Mouse (Mus musculus) heart, adult 18-20 months (tissue): ENCODE results near the gene Prkce. TPM values are rescaled to one million over a fixed set of nuclear protein-coding genes. Genes with fewer than 3 reads are reported as not detected.

Experiments
- DNase-seq, 2 experiments: peaks; one replicate each; pipeline ENCODE4 v3.0.0; 2021 to 2022; ENCODE audit warnings: mixed read lengths in 1 of 2
- total RNA-seq, 2 experiments: library from RNA; stranded (reverse); gene quantifications; 2 replicates each; pipeline ENCODE4 v1.2.3; 2021

Prkce gene
- total RNA-seq, 2 experiments from 2014 or later = 26.1 to 27.0 TPM

GRCm38 (mm10) chr17:86175516-86175915 lies 7.9 kb downstream of the Prkce start:
- no peak for DNase-seq

DNA sequence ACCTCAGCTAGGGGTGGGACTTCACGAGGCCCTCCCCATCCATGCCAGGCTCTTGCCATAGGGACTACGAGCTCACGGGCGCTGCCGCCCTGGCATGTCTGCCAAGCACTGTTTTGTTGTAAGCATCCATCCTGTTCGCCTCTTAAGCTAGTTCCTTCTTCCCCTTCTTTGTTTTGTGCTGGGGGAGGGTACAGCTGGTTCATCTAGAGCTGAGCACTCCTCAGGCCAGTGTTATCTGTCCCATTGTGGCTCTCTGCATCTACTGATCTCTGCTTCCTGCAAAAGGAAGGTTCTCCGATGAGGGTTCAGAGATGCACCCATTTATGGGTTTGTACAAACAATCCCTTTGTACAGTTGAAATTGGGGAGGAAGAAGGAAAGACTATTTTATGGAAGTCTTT lies 9.1 kb downstream of the Prkce start:
- no peak for DNase-seq

DNA sequence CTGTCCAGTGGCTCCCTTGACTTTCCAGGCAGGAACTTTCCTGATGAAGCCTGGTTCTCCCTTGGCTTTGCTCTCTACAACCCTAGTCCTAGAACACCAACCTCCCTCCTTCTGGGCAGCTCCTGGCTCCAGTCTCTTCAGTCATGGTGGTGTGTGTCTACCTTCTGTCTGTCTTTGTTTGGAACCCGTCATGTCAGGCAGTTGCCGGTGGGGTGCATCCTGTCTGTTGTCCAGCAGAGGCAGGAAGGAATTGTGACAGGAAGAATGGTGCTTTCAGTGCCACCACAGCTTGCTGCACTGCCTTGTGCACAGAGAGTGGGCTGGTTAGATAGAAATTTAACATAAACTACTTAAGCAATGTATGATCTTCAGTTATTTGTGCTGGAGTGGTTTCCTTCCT lies 16.2 kb downstream of the Prkce start:
- no peak for DNase-seq

DNA sequence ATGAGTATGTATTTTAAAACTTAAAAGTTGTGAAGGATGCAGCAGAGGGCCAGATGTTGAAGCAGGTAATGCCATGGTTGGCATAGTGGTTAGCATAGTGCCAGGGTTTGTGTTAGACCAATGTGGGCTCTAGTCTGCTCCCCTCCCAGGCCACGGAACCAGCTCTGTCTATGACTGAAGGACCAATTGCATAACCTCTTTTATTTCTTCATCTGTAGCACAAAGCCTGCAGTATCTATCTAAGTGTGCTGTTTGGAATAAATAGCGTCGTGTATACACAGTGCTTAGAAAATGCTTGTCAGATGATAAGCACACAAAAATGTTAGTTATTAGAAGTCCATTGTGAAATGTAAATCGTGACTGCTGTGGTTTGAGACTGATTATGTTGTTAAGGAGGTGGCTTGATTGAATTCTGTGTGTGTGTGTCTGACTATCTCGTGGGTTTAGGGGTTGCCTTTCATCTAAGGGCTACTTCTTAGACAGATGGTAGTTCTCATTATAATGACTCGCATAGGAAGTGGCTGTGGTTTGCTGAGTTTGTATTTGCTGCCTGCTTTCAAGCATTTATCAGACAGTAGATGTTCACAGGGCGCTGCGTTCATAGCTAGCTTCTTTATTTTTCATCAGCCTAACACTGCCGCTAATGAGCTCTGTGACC lies 17.1 kb downstream of the Prkce start:
- no peak for DNase-seq

GRCm38 (mm10) chr17:86185584-86185983 lies 18.0 kb downstream of the Prkce start:
- peak; percentile 73 to 84 for DNase-seq

DNA sequence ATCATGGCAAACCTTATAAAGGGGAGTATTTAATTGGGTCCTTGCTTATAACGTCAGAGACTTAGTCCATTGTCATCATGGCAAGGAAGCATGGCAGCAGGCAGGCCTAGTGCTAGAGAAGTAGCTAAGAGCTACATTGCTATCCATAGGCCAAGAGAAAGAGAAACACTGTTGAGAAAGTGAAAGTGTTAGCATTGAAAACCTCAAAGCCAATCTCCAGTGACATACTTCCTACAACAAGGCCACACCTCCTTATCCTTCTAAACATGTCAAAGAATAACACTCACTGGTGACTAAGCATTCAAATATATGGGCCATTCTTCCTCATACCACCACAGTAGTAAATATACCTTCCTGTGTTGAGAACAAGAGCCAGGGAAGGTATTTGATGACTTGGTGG lies 20.2 kb downstream of the Prkce start:
- DNase-seq = no peak

GRCm38 (mm10) chr17:86193979-86194378 lies 26.4 kb downstream of the Prkce start:
- DNase-seq = no peak

DNA sequence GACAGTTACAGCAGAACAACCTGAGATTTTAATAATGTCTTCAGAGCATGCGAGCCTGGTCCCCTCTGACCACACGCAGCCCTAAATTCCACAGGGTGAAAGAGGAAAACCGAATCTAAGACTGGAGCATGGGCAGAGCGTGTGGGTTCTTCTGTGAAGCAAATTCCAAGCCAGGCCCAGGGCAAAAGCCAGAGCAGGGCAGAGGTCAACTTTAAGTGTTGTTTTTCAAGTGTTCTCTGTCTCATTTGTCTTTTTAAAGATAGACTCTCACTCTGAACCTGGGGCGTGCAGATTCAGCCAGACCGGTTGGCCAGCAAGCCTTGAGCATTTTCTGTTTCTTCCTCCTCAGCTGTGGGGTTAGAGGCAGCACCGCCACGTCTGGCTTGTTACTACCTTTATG lies 27.3 kb downstream of the Prkce start:
- no peak for DNase-seq

DNA sequence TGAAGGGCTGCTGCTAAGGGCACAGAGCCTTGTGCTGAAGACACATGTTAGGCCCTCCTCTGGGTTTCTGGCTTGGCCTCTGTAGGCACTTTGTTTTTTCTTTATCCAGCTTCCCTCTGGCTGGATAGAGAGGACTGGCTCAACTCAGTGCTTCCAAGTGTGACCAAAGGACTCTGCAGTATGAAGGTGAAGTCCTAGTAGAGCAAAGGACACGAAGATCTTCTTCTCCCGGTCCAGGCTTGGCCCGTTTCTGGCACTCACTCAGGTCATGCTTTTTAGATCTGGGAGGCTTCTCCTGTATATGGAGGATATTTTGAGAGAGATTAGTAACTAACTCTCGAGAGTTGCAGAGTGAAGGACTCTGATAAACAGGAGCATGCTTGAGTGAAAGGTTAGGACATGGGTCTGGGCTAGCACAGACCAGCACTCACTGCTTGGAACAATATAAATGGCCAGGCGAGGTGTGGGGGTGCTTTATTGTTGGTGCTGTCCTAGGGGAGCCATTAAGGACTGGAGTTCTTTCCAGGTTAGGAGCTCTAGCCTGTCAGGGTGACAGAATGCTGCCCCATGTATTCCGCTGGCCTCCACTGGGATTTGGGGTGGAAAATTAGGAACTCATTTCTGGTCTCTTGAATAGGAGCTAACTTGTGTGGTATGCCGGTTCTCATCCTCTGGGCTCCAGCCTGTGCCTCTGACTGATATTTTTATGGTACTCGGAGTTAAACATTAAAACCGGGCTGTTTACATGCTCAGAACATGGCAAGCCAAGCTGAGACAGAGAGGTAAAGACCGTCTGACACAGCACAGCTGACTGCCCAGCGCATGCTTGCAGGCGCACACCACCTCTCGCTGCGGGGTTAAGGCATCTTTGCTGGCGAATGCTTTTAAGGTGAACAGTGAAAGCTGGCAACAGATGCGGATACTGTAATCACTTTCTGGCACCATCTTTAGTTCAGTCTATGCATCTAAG lies 31.2 kb downstream of the Prkce start:
- peak; percentile 34 to 44 for DNase-seq

DNA sequence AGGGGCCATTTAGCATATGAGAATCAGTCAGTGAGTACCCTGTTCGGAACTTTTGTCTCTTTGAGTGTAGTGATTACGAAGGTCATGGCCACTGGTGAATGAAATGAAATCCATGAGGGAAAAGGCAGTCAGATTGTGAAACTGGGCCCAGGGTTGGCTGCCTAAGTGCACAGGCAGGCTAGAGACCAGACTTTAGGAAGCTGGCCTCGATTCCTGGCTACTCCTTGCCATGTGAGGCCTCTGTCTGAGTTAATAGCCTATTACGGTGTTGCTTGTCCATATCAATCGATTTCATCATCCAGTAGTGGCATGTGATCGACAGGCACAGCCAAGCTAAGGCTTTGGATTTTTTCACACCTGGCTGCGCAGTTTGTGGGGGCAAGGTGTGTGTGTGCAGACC lies 34.4 kb downstream of the Prkce start:
- peak; percentile 26 to 42 for DNase-seq

GRCm38 (mm10) chr17:86202972-86203371 lies 35.4 kb downstream of the Prkce start:
- DNase-seq = peak; percentile 52 to 73

DNA sequence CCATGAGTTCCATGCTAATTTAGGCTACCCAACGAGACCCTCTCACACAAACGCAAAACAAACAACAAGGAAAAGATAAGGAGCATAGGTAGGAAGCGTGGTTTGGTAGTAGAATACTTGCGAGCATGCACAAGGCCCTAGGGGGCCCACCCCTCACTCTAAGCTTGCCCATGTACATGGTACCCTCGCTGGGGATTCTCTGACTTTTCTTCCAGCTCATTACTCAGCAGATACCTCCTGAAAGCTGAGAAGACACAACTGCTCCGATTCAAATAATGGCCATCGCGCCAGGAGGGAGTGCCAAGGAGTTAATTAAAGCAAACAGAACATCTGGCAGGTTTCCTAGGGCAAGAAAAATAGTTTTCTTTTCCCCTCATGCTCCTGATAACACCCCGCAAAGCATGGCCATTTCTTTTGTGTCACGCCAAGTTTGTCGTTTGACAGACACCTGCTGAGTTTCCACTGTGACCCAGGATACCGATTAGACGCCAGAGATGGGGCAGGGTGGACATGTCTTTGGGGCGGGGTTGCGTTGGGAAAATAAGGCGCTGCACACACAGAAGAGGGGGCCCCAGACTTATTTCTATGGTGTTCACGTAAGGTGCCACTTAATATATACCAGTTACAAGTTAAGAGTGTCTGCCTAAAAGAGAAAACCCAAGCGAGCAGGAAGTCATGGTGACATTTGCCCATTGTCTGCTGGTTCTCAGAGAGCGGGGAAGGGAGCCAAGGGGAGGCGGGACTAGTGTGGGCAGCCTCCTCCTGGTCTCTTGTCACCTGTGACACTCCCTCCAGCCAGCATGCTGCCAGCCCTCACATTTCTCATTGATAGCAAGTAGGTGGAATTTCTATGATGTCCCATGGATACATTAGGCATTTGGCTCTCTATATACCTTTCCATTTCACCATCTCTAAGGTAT lies 36.2 kb downstream of the Prkce start:
- DNase-seq = peak; percentile 61 to 62

DNA sequence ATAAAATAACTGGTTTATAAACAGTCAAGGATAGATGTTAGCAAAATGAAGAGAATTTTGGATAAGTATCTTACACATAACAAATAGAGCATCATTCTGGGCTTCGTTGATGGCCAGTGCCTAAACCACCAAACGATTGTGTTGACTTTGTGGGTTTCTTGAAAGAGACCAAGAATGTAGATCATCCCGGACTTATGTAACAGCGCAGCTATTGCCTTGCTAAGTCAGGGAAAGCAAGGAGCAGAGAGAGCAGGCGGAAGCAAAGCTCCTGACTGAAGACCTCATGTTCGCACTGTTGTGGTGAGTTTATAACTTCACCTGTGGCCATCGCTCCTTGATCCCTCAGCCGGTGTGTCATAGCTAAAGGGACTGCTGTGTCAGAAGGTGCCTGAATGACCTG lies 38.7 kb downstream of the Prkce start:
- no peak for DNase-seq

GRCm38 (mm10) chr17:86208057-86208820 lies 40.7 kb downstream of the Prkce start:
- no peak for DNase-seq

DNA sequence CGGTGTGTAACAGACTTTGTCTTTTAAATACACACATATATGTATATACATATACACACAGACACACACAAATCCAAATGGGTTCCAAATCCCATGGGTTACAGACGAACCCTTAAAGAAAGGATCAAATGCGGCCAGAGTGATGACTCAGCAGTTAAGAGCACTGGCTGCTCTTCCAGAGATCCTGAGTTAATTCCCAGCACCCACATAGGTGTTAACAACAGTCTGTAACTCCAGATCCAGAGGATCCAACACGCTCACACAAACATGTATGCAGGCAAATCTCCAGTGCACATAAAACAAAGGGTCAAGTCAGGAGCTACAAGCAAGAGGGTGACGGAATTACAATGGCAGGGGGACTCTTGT lies 41.2 kb downstream of the Prkce start:
- DNase-seq = no peak

- DNase-seq = no peak
These were observed 42.2 kb downstream of the Prkce start for GRCm38 (mm10) chr17:86209680-86210251.

- DNase-seq = no peak
These were observed 44.6 kb downstream of the Prkce start for GRCm38 (mm10) chr17:86212204-86212603.

- no peak for DNase-seq
These were observed 46.7 kb downstream of the Prkce start for GRCm38 (mm10) chr17:86214285-86214684.

DNA sequence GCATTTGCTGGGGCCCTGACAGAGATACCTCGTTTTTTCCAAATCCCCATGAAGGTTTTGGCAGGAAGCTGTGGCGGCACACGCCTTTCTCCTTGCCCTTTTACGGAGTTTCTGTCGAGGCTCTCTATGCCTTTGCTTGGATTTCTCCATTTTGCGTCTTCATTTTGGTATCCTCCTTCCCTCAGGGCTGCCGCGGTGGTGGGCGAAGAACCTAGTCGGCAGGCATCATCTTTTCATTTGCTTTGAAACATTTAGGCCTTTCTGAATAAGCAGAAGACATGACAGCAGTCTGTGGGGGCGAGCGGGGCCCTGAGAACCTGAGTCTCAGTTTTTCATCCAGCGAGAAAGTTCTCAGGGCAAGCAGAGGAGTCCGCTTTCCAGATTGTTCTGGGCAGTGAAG lies 47.2 kb downstream of the Prkce start:
- DNase-seq = no peak

GRCm38 (mm10) chr17:86215771-86216170 lies 48.2 kb downstream of the Prkce start:
- peak in 1 of 2 experiments; percentile 51 for DNase-seq

DNA sequence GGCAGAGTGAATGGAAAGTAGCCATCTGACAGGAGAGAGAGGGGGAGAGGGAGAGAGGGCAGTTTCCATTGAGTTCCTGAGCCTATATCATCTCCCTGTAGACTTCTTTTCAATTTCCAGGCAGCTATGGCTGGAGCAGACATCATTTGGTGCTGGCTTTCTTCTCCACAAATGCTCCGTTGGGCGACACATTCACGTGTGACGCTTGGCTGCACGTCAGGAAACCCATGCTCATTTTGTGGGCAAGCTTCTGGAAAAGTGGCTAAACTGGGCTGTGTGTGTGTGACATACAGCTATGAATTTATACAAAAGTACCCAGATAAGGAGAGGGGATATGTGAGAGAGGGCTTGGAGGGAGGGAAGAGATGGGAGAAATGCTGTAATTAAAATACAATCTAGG lies 49.9 kb downstream of the Prkce start:
- no peak for DNase-seq
